Mouse (Mus musculus) limb, embryonic 11.5 days (tissue): ENCODE measurements around the gene Hunk. TPM values are rescaled to one million over a fixed set of nuclear protein-coding genes. Genes with fewer than 3 reads are reported as not detected.
A peak's percentile ranks its signal among the peaks of the same experiment; 100 is the strongest.

Experiments used
- ATAC-seq: fragments of 200-750 bp; cut with Nextera tagmentation; 2 replicates; pipeline ENCODE4 v1.8.0; 2017; ENCODE audit warnings: low read depth; ENCODE audit not compliant: insufficient number of reproducible peaks, low FRiP score, low TSS enrichment
- DNase-seq: peaks from one replicate; pipeline ENCODE4 v3.0.0-alpha.2; 2015; ENCODE audit warnings: low spot score
- H3K27ac ChIP-seq: fragments of 300-500 bp; sonication (generic); replicated peaks from 2 replicates; pipeline ENCODE4 v1.5.1; 2014; ENCODE audit warnings: low read depth, mild to moderate bottlenecking, low read length
- H3K27me3 ChIP-seq: fragments of 300-500 bp; sonication (generic); 2 replicates; pipeline ENCODE4 v1.6.1; 2014; ENCODE audit warnings: mild to moderate bottlenecking, low read length, mixed read lengths; ENCODE audit not compliant: control insufficient read depth, insufficient read depth
- H3K36me3 ChIP-seq: fragments of 300-500 bp; sonication (generic); 2 replicates; pipeline ENCODE4 v1.6.1; 2014; ENCODE audit warnings: mild to moderate bottlenecking, low read length, moderate library complexity, mixed read lengths; ENCODE audit not compliant: control insufficient read depth, insufficient read depth
- H3K4me1 ChIP-seq: fragments of 300-500 bp; sonication (generic); 2 replicates; pipeline ENCODE4 v1.6.1; 2014; ENCODE audit warnings: low read length, mixed read lengths; ENCODE audit not compliant: control insufficient read depth, insufficient read depth
- H3K4me2 ChIP-seq: fragments of 300-500 bp; sonication (generic); 2 replicates; pipeline ENCODE4 v1.6.1; 2014; ENCODE audit warnings: low read depth, mild to moderate bottlenecking, moderate library complexity; ENCODE audit not compliant: severe bottlenecking
- H3K4me3 ChIP-seq: fragments of 300-500 bp; sonication (generic); 2 replicates; pipeline ENCODE4 v1.5.1; 2014; ENCODE audit warnings: low read depth, low read length
- H3K9ac ChIP-seq: fragments of 300-500 bp; sonication (generic); 2 replicates; pipeline ENCODE4 v1.6.1; 2014; ENCODE audit warnings: mild to moderate bottlenecking, low read length
- H3K9me3 ChIP-seq: fragments of 300-500 bp; sonication (generic); 2 replicates; pipeline ENCODE4 v1.6.1; 2016; ENCODE audit warnings: low read length; ENCODE audit not compliant: control insufficient read depth
- WGBS: fragments of 180-500 bp; shearing (Covaris S2); extraction: QIAGEN DNeasy Blood & Tissue Kit; methylation state at CpG from one replicate; pipeline ENCODE4 v1.1.7; 2014; 5-methylcytosine and 5-hydroxymethylcytosine counted together
- polyA plus RNA-seq: library from polyadenylated mRNA; unstranded; fragments of >200 nt; fragmentation: Nextera tagmentation; extraction: Ambion mirVana; gene quantifications from 2 replicates; pipeline ENCODE4 v1.2.1, GENCODE M21; 2014

Gene Hunk
- polyA plus RNA-seq, 1 experiment from 2014 or later = 19.0 TPM

DNA sequence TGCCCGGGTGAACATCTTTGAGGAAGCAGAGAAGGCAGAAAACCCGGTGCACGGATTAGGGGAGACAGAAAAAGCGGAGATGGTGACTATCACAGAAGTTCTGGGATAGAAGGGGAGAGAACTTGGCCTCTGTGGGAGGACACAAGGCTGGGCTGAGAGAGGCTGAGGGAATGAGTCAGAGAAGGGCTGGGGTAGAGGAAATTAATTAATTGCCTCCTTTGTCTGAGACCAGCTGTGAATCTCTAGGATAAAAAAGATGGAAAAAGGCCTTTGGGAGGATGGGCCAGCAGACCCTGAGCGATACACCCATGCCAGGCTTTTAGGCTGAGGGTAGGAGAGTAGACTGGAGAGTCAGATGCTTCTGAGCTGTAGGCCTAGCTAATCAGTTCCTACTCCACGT lies 97.5 kb downstream of the Hunk start:
- Histone ChIP-seq H3K4me3 (no peak overlapping the region), H3K9me3 (no peaks in the 10 kb centered on the region), H3K27me3 (no peaks in the 10 kb centered on the region), H3K9ac (no peak overlapping the region), H3K27ac (no peak overlapping the region), H3K36me3 (peaks cover 24% of the 10 kb centered on the region; the same call in 1 of the 2 replicates), H3K4me1 (no peaks in the 10 kb centered on the region), H3K4me2 (no peak overlapping the region)
- ATAC-seq (no peak), DNase-seq (no peak)
- WGBS = 90% methylated on average over 6 of the region's 6 CpGs

GRCm38 (mm10) chr16:90485125-90485524 lies 99.3 kb downstream of the Hunk start:
- Histone ChIP-seq H3K9me3 (no peaks in the 10 kb centered on the region), H3K36me3 (peaks cover 22% of the 10 kb centered on the region; the same call in 1 of the 2 replicates), H3K4me3 (no peak overlapping the region), H3K9ac (no peak overlapping the region), H3K4me2 (no peak overlapping the region), H3K4me1 (no peaks in the 10 kb centered on the region), H3K27ac (no peak overlapping the region), H3K27me3 (no peaks in the 10 kb centered on the region)
- 96% methylated on average over 7 of the region's 7 CpGs for WGBS
- ATAC-seq = no peak
- DNase-seq = no peak

- Histone ChIP-seq H3K4me3 (no peak overlapping the region), H3K9me3 (no peaks in the 10 kb centered on the region), H3K4me2 (no peak overlapping the region), H3K36me3 (peaks cover 20% of the 10 kb centered on the region; the same call in 1 of the 2 replicates), H3K27me3 (no peaks in the 10 kb centered on the region), H3K4me1 (no peaks in the 10 kb centered on the region), H3K9ac (no peak overlapping the region), H3K27ac (no peak overlapping the region)
- ATAC-seq (no peak), DNase-seq (no peak)
- 90% methylated on average over 4 of the region's 4 CpGs for WGBS
Measured at GRCm38 (mm10) chr16:90485599-90485998, 99.8 kb downstream of the Hunk start.

DNA sequence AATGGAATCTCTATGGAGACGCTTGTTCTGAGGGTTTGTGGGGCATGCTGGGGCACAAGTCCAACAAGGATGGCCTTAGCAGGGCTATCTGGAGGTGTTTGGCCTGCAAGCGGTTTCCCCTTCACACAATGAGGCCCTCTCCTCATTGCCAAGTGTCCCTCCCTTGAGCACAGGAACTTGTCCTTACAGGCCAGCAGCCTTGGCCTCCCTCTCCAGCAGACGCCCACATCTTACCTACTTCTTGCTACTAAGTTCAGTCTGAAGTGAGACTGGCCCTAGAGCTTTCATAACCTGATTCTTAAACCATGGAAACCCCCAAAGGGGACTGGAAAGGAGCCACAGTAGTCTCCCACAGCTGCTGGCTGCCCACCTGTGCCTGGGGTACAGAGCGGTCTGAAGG lies 104.3 kb downstream of the Hunk start:
- peaks cover 8% of the 10 kb centered on the region; the same call in 1 of the 2 replicates for H3K4me1 ChIP-seq
- no peak overlapping the region for H3K4me2 ChIP-seq
- no peak overlapping the region for H3K9ac ChIP-seq
- H3K36me3 ChIP-seq = peaks cover 14% of the 10 kb centered on the region; the same call in 1 of the 2 replicates
- DNase-seq = no peak
- WGBS = 90% methylated on average over 4 of the region's 4 CpGs
- H3K27me3 ChIP-seq = no peaks in the 10 kb centered on the region
- no peak overlapping the region for H3K27ac ChIP-seq
- H3K9me3 ChIP-seq = no peaks in the 10 kb centered on the region
- no peak for ATAC-seq
- H3K4me3 ChIP-seq = no peak overlapping the region

GRCm38 (mm10) chr16:90491898-90492499 lies 106.2 kb downstream of the Hunk start:
- H3K36me3 ChIP-seq = peaks cover 18% of the 10 kb centered on the region; the same call in 1 of the 2 replicates
- H3K4me1 ChIP-seq = peaks cover 8% of the 10 kb centered on the region; the same call in 1 of the 2 replicates
- H3K4me2 ChIP-seq = no peak overlapping the region
- no peak overlapping the region for H3K9ac ChIP-seq
- H3K27me3 ChIP-seq = no peaks in the 10 kb centered on the region
- 33% methylated on average over 5 of the region's 5 CpGs for WGBS
- peak; percentile 65 for ATAC-seq
- peak; percentile 55 for DNase-seq
- H3K4me3 ChIP-seq = no peak overlapping the region
- H3K27ac ChIP-seq = peak overlapping the region; percentile 47; the same call in 1 of the 2 replicates
- H3K9me3 ChIP-seq = no peaks in the 10 kb centered on the region

DNA sequence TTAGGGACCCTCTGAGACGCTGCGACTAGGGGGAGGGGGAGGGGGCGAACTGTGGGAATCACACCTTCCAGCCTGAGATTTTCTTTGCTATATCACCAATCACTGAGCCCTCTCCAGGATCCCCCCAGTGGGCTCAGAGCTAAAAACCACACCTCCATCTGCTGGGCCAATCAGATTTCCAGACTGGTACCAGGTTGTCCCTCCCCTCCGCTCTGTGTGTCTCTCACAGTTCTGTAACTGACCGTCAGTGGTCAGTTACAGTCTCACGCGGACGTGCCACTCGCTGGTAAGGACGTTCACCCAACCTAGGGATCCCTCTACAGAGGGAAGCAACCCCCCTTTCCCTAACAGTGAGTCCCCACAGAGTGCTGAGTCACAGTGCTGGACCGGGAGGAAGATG lies 111.1 kb downstream of the Hunk start:
- 44% methylated on average over 11 of the region's 11 CpGs for WGBS
- H3K9ac ChIP-seq = no peak overlapping the region
- H3K27ac ChIP-seq = no peak overlapping the region
- H3K9me3 ChIP-seq = no peaks in the 10 kb centered on the region
- H3K4me2 ChIP-seq = no peak overlapping the region
- H3K27me3 ChIP-seq = no peaks in the 10 kb centered on the region
- DNase-seq (no peak), ATAC-seq (no peak)
- peaks cover 13% of the 10 kb centered on the region for H3K36me3 ChIP-seq
- H3K4me3 ChIP-seq = no peak overlapping the region
- H3K4me1 ChIP-seq = no peaks in the 10 kb centered on the region

DNA sequence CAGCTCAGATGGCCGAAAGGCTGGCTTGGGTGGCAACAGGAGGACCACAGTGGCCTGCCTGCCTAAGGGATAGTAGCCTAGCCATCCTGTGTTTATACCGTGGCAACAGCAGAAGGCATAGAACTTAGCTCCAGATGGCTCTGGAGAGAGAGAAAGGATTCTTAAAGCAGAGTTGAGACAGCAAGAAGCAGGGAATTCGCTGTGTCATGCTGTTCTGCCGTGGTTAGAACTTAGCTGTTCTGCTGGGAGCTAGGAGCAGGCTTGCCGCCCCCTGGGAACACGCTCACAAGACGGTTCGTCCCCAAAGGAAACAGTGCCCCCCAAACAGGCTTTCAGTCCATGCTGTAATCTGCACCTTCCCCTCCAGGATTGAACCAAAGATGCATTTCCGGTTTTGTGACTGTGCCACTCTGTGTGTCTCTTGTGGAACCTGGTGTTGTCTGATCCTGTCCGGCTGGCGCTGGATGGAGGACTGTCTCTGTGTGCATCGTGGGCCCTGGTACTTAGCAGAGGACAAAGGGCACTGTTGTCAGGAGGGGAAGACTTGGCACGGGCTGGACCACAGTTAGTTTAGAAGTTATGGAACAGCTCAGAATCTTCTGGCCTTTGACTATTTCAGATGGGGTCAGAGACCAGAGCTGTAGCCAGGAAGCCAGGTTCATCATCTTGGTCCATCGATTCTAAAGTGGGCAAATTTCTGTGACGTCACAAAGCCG lies 112.1 kb downstream of the Hunk start:
- no peaks in the 10 kb centered on the region for H3K4me1 ChIP-seq
- ATAC-seq (no peak), DNase-seq (no peak)
- H3K27ac ChIP-seq = no peak overlapping the region
- H3K4me2 ChIP-seq = no peak overlapping the region
- no peak overlapping the region for H3K4me3 ChIP-seq
- no peak overlapping the region for H3K9ac ChIP-seq
- no peaks in the 10 kb centered on the region for H3K9me3 ChIP-seq
- H3K27me3 ChIP-seq = no peaks in the 10 kb centered on the region
- 90% methylated on average over 16 of the region's 16 CpGs for WGBS
- H3K36me3 ChIP-seq = peaks cover 13% of the 10 kb centered on the region

DNA sequence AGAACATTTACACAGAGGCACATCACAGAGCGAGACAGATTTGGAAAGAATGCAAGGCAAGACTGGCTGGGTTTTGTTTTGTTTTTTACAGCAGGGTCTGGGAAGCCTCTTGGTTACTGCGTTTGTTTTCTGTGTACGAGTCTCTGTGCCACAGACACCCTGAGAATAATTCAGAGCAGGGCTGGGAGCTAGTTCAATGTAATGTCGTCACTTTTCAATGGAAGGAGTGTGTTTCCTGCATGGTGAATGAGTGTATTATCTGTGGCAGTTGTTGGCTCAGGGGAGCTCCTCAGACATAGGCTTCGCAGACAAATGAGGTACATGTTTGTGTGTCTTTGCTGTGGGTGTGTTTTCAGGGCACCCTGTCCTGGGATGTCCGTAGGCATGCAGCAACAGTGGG lies 115.0 kb downstream of the Hunk start:
- Histone ChIP-seq H3K27ac (no peak overlapping the region), H3K36me3 (peaks cover 8% of the 10 kb centered on the region), H3K4me3 (no peak overlapping the region), H3K9me3 (no peaks in the 10 kb centered on the region), H3K9ac (no peak overlapping the region), H3K27me3 (no peaks in the 10 kb centered on the region), H3K4me2 (no peak overlapping the region), H3K4me1 (no peaks in the 10 kb centered on the region)
- DNase-seq (no peak), ATAC-seq (no peak)
- 90% methylated on average over 6 of the region's 6 CpGs for WGBS
